Mouse (Mus musculus) stomach, postnatal 0 days (tissue): ENCODE measurements around the gene Ncam1.

Experiments
- CTCF ChIP-seq: IDR thresholded peaks from 2 replicates; pipeline ENCODE4 v1.5.1; 2016; ENCODE audit warnings: antibody characterized with exemption, low read depth, mild to moderate bottlenecking, moderate library complexity
- EP300 ChIP-seq: optimal IDR thresholded peaks from 2 replicates; pipeline ENCODE3; 2016; ENCODE audit warnings: antibody characterized with exemption

DNA sequence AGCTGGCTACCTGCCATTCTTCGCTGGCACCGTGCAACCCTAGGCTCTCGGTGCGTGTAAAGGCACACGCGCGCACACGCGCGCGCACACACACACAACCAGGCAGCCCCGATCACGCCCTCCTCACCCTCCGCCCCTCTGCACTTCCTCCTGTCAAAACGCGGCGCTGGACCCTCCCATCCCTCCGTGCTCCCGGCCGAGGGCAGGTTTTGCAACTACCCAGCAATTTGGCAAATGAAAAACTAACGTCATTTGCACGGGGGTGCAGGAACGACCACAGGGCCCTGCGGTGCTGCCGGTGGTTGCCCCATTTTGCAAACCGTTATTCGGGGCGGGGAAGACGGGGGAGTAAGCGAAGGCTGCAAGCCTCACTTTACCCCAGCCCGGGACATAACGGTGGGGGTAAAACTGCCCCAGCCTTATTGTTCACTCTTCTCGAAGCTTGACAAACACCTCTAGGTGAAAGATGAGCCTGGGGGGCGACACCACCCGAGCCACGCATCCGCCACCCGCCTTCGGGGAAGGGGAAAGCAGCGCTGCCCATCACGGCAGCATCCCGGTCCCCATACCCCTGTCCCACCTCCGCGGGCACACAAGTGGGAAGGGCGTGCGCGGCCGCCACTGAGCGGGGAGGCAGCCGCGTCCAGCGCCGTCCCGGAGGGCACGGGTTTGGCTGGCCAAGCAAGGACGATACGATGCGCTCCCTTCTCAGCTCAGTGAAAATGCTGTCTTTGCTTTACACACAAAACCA lies 729 bp downstream of the Ncam1 start:
- TF ChIP-seq CTCF (no peak), EP300 (no peak)
